Mouse (Mus musculus) cortical plate, adult 2 months (tissue): ENCODE measurements around the gene Pip4k2a. TPM values are rescaled to one million over a fixed set of nuclear protein-coding genes. Genes with fewer than 3 reads are reported as not detected.

Source experiments
- H3K27ac ChIP-seq: fragments of 200-500 bp; 2 replicates; pipeline ENCODE4 v1.5.1; 2012; ENCODE audit warnings: low read length, control low read depth, inconsistent platforms; ENCODE audit not compliant: insufficient read depth
- H3K4me1 ChIP-seq: fragments of 200-500 bp; 2 replicates; pipeline ENCODE4 v1.6.1; 2011; ENCODE audit warnings: low read length; ENCODE audit not compliant: control insufficient read depth, insufficient read depth
- H3K4me3 ChIP-seq: fragments of 200-500 bp; 2 replicates; pipeline ENCODE4 v1.5.1; 2011; ENCODE audit warnings: mild to moderate bottlenecking, low read length, control low read depth; ENCODE audit not compliant: insufficient read depth
- CTCF ChIP-seq: fragments of 200-500 bp; IDR thresholded peaks from 2 replicates; pipeline ENCODE4 v1.5.1; 2011; ENCODE audit warnings: mild to moderate bottlenecking, control low read depth, low read length; ENCODE audit not compliant: insufficient read depth; ENCODE audit errors: extremely low read depth
- POLR2A ChIP-seq: fragments of 200-500 bp; IDR thresholded peaks from 2 replicates; pipeline ENCODE4 v1.6.1; 2011; ENCODE audit warnings: mild to moderate bottlenecking, low read length, control low read depth; ENCODE audit not compliant: insufficient read depth; ENCODE audit errors: extremely low read depth
- polyA plus RNA-seq: library from polyadenylated mRNA; depleted of rRNA; stranded (reverse); fragments of >200 nt; gene quantifications from 2 replicates; pipeline ENCODE4 v1.2.3, GENCODE M21; 2012

Pip4k2a gene
- polyA plus RNA-seq, 1 experiment: 58.8 TPM

DNA sequence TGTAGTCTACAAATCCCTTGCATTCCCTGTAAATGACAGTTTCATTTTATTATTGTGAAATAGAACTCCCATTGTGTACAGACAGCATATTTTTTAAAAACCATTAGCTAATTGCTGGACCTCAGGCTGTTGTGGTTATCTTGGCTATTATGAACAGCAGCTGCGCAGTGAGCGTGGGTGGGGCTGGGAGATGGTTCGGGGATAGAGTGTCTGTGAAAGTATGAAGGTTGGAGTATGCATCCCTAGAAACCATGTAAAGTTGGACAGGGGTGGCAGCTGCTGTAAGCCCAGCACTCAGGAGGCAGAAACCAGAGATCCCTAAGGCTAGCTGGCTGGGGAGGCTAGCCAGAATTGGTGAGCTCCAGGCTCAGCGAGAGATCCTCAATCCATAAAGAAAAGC, 158.4 kb downstream of the Pip4k2a start:
- TF ChIP-seq POLR2A (no peak), CTCF (no peak)
- Histone ChIP-seq H3K4me3 (no peak overlapping the region), H3K27ac (no peak overlapping the region)

DNA sequence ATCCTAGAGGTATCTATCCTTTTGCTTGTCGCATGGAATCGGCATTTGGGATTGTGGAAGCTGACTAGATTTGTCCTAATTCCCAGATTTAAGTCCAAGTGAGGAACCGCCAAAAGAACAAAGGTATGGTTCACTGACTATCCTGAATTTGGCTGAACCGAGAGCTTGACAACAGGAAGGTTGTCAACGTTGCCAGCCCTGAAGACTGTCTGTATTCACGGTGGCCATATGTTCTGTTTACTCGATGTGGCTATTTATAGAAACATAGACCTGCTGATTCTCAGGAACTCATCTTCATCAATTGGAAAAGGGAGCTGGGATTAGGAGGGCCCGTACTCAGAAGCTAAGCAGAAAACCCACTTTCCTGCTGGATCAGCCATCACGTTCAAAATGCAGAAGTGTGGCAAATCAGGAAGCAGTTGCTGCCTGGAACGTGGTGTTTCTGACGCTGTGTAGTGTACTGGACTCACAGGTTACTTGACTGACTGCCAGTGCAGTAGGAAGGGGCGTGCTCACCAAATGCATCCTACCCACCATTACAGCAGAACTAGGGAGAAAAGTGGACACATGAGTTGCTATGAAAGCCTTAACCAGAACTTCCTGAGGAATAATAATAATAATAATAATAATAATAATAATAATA, 162.5 kb downstream of the Pip4k2a start:
- no peak overlapping the region for H3K4me3 ChIP-seq
- no peak overlapping the region for H3K27ac ChIP-seq
- no peak for TF ChIP-seq POLR2A
- TF ChIP-seq CTCF: no peak
- H3K4me1 ChIP-seq: no peaks in the 10 kb centered on the region; the same call in 1 of the 2 replicates

More for the DNA sequence above, 158.4 kb downstream of the Pip4k2a start:
- no peaks in the 10 kb centered on the region; the same call in none of the 2 replicates for H3K4me1 ChIP-seq

DNA sequence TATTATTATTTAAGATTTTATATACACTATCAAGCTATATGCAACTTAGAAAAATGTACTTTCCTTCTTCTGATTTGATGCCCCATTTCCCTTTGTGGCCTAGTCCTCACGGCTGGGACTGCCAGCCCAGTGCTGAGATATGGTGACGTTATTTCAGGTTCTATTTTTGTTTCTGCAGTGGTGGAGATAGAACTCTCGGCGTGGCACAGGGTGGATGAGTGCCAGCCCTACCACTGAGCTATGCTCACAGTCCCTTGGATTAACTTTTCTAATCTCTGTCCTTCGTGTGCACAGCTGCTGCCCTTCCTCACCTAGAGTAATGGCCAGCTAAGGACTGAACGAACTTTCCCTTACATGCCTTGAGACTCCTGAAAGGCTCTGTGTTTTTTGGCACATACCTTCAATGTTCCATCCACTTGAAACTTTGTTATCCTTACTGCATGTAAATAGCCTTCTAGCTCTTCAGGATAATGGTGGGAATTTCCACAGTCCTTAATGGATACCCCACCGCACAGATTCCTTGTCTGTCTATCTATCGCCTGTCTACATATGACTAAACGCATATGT, 164.8 kb downstream of the Pip4k2a start:
- H3K4me1 ChIP-seq: no peaks in the 10 kb centered on the region; the same call in 1 of the 2 replicates
- H3K4me3 ChIP-seq: no peak overlapping the region
- TF ChIP-seq CTCF: no peak
- no peak overlapping the region for H3K27ac ChIP-seq

DNA sequence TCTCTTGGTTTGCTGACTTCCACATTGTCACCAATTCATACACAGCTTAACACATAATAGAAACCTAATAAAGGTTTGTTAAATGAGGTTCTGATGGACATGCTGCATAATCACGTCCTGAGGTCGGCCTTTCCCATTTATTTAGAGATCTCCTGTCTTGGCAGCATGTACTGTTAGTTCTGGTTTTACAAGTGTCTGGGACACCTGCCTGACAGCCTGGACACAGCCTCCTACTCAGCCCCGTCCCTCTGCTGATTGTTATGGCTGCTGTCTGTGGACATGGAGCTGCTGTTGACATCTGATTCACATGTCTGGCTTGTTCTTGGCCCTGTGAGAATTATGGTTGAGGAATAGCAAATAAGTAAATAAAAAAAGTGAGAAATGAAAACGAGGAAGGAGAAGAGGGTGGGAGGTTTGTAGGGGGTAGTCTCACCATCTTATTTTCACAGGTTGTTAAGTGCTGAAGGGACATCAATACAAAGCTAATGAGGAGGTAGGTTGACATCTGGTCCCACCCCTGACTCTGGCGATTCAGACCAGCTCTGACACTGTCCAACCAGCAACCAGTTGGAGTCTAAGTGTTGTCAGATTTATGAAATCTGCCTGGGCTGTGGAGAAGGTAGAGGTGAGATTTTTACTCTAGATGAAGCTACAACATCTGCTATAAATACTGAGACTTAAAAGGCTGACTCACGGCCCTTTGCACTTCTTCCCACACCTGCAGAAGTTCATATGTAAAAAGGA, 166.7 kb downstream of the Pip4k2a start:
- no peak overlapping the region for H3K27ac ChIP-seq
- H3K4me3 ChIP-seq: no peak overlapping the region
- TF ChIP-seq POLR2A: no peak
- TF ChIP-seq CTCF: no peak
- no peaks in the 10 kb centered on the region; the same call in 1 of the 2 replicates for H3K4me1 ChIP-seq

DNA sequence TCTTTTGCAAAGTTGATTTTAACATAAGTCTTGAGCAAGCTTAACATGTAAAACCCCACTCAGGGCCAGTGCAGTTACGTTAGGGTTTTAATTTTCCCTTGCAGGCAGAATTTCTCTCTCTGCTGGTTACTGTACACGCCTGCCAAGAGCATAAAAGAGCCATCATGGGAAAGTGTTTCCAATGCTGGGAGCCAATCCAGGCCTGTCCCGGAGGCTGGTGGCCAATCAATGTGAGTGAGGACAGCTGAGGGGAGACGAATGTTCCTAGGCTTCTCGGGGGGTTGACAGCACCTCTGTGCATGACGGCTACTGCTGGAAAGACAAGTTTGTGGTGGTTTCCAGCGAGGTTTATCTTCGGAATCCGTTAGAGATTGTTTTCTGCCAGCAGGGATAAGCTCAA, 175.2 kb downstream of the Pip4k2a start:
- no peak overlapping the region for H3K4me3 ChIP-seq
- no peaks in the 10 kb centered on the region for H3K4me1 ChIP-seq
- no peak for TF ChIP-seq CTCF
- TF ChIP-seq POLR2A: no peak
- H3K27ac ChIP-seq: no peak overlapping the region

DNA sequence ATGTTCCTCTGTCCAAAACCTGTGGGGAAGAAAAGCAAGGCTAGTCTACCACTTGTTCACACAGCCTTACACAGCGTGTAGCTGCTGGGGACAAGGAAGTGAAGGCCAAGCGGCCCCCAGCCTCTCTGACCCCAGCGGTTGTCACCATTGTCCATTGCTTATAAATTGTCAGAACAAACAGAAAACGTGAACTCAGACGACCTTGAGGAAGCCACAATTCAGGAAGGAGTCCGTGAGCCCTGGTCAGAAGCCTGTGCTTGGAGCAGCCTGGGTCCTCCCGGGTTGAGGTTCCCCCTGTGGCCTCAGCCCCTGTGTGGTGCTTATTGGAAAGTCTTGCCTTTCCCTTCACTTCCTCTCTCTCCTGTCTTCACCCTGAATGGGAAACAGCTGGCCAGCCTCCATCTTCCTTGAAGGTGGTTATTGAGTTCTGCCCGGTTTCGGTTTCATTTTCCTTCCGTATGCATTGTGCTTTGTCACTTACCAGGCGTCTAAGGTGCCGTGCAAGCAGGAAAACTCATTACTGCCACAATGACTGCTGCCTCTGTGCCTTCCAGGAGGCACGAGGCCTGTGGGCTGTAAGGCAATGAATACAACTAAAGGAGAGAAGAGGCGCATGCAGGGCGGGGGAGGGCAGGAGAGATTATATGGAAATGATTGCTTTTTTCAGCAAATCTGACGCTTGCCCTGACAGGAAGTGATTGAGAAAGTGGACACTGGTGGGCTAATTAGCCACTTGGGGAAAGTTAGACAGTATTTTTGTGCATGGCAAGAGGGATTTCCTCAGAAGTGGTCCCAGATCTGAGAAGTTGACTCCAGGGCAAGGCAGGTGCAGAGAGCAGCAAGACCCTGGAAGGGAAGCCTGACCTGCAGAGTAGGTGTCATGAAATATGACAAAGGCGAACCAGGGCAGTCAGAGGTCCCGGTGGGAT, 176.2 kb downstream of the Pip4k2a start:
- H3K4me3 ChIP-seq: peak overlapping the region; percentile 12; the same call in 1 of the 2 replicates
- H3K27ac ChIP-seq: no peak overlapping the region
- H3K4me1 ChIP-seq: no peaks in the 10 kb centered on the region
- TF ChIP-seq POLR2A (no peak), CTCF (no peak)

DNA sequence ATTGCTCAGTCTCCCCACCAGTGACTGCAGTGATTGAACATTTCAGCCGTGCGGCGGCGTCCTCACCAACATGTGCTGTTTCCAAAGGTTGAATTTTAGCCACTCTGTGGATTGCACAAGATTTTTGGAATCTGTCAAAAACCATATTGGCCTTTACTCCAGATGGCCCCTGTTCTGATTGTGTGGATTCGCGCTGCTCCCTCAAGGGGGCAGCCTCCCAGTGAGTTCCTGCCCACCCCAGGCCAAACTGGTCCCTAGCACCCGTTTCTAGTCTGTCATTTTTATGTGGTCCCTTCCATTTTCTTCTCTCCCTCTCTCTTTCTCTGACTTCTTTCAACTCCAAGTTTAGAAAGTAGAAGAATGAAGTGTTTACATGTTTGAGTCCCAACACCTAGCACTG, 178.4 kb downstream of the Pip4k2a start:
- Histone ChIP-seq H3K27ac (no peak overlapping the region), H3K4me3 (no peak overlapping the region), H3K4me1 (no peaks in the 10 kb centered on the region)
- TF ChIP-seq CTCF: no peak
- no peak for TF ChIP-seq POLR2A

DNA sequence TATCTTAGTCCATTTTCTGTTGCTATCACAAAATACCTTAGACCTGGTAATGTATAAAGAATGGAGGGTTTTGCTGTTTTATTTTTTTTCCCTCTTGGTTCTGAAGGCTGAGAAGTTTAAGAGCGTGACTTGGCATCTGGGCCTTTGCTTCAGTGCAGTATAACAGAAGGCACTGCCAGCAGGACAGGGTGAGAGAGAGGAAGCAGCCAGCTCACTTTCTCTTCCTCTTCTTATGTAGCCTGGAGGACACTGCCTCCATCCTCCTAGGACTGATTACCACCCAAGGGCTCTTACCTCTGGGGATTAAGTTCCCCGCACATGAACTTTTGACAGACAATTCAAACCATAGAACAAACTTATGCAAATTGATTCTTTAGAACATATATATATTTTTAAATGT, 181.9 kb downstream of the Pip4k2a start:
- no peak overlapping the region for H3K27ac ChIP-seq
- H3K4me3 ChIP-seq: no peak overlapping the region
- TF ChIP-seq POLR2A: no peak
- TF ChIP-seq CTCF: no peak
- H3K4me1 ChIP-seq: no peaks in the 10 kb centered on the region

DNA sequence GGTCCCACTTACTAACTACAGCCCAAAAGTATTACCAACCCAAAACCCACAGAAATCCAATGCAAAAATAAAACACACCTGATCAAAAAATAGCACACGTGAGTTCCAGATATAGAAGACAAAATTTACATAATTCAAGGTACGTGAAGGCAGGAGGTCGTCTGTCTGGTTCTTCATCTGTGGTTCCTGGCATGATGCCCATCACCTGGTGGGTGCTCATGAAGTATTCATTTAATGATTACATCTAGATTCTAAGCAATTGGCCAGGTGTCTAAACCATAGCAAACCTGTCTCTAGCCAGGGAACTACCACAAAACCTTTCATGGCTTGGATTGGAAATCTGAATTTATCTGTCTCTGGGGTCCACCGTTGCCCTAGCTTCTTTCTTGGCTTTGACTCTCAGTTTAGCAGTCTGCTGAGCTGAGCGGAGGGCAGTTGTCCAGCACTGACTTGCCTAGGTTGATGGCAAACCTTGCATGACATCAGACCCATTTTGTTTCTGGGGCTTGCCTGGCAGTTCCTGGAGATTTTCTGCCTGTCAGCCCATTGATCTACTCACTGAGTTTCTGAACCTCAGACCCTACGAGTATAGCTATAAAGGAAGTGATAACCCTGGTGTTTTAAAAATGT, 182.5 kb downstream of the Pip4k2a start:
- Histone ChIP-seq H3K4me1 (no peaks in the 10 kb centered on the region), H3K4me3 (no peak overlapping the region), H3K27ac (no peak overlapping the region)
- TF ChIP-seq POLR2A (no peak), CTCF (no peak)
